Mouse (Mus musculus): ENCODE measurements around the gene Plppr2. TPM values are rescaled to one million over a fixed set of nuclear protein-coding genes. Genes with fewer than 3 reads are reported as not detected.

The Plppr2 gene
- polyA plus RNA-seq, 1 experiment from 2014 or later: 0.70 TPM

DNA sequence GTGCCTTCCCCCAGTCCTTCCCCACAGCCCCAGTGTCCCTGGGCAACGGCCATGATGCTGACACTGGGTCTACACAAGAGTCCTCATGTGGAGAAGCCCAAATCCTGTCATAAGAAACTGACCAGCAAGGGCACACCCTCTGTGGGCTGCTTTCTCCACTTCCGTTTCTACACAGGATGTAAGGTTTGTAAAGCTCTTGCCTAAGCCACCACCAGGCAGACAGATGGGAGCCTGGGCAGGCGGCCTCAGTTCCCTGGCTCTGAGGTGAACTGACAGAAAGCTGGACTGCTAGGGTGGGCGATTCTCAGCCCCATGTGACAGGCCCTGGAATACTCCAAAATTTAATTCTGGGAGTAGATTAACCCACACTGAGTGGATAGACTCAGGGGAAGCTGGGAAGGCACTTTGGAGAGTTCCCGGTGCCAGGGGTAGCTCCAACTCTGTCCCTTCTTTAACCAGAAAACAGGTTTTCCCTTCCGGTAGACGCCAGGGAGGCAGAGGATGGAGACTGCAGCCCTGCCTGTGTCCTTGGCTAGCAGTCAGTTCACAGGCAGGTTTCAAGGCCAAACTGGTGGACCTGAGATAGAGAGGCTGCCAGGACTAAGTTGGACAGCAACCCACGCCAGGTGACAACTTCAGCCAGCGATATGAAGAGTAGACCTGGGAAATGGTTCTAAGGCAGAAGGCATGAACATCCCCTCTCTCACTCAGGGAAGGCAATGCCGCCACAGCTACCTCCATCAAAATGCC lies 27.2 kb upstream of the Plppr2 start:
- peak; percentile 53 for ATAC-seq
- Histone ChIP-seq H3K27me3 (ENCODE audit: insufficient read depth, low read length) (no peaks in the 10 kb centered on the region), H3K9me3 (ENCODE audit: low read length) (no peaks in the 10 kb centered on the region)

DNA sequence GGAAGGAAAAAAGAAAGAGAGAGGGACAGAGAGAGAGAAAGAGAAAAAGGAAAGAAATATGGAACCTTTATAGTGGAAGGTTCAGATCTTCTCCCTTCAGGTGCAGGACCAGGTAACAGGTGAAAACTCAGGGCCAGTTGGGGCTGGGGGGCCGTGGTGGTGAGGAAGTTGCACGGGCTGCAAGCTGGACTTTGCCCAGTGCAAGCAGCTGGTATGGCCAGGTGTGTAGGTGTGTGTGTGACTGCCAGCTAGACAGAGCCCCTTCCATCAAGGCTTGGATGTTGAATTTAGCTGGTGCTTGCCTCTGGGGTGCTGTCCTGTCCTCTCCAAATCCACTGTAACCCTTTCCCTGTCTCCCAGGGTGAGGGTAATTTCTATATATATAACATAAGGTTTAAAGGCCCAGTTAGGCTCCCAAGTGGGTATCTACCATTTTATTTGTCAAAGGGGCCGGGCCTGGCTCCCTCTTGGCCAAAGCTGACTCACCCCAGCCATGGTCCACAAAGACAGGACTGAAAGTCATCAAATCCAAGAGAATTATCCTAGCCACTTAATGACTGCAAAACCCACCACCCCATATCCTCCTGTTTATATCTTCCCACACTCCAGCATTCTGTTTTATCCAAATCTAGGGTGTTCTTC lies 19.9 kb upstream of the Plppr2 start:
- ATAC-seq: no peak
- peak overlapping the region; percentile 74 for H3K9ac ChIP-seq (replicated peaks)
- no peaks in the 10 kb centered on the region for H3K9me3 ChIP-seq (ENCODE audit: low read length)

More for the DNA sequence above, 27.2 kb upstream of the Plppr2 start:
- peaks cover 10% of the 10 kb centered on the region for H3K4me1 ChIP-seq (ENCODE audit: insufficient read depth)
- H3K4me3 ChIP-seq (ENCODE audit: low read depth, low read length): no peak overlapping the region
- H3K27ac ChIP-seq (ENCODE audit: low read depth): peak overlapping the region; percentile 62; the same call in 1 of the 2 replicates
- H3K36me3 ChIP-seq (replicated peaks; ENCODE audit: insufficient read depth, low read length): peaks cover 7% of the 10 kb centered on the region
- no peak overlapping the region for H3K9ac ChIP-seq (replicated peaks)
- no peak for TF ChIP-seq EP300 (IDR thresholded peaks at IDR 0.05; ENCODE audit: low read depth)
- TF ChIP-seq CTCF (IDR thresholded peaks at IDR 0.05; ENCODE audit: low read depth): no peak
- WGBS (ENCODE audit: insufficient replicate concordance): 55% methylated on average over 10 of the region's 10 CpGs
- peak; percentile 48 for DNase-seq
- no peak overlapping the region for H3K4me2 ChIP-seq (ENCODE audit: low read depth, low read length)

DNA sequence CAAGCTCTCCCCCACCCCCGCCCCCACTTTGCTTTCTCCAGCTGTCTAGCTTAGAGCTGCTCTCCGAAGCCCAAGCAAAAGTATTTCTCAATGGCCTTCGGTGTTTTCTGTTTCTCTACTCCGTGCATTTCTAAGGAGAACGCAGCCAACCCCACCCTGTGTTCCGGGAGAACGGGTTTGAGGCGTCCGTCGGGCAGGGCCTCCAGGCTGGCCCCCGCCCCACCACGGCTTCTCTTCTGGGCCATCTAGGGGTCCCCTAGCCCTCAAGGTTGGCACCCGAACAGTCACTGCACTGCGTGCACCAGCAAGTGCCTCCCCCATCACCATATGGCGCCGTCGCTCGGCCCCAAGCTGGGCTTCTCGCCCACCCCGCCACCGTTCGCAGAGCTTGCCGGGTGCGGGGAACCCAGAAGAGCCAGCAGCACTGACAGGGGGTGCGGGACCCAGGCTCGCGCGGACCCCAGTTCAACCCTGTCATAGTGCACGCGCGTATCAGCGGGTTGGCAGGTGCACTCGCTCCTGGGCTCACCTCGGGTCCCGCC lies 19.3 kb upstream of the Plppr2 start:
- peak overlapping the region; percentile 76 for H3K27ac ChIP-seq (ENCODE audit: low read depth)
- H3K4me2 ChIP-seq (ENCODE audit: low read depth, low read length): peak overlapping the region; percentile 96
- H3K9me3 ChIP-seq (ENCODE audit: low read length): no peaks in the 10 kb centered on the region
- 2% methylated on average over 34 of the region's 35 CpGs for WGBS (ENCODE audit: insufficient replicate concordance)
- peak overlapping the region; percentile 74 for H3K9ac ChIP-seq (replicated peaks)
- no peak for DNase-seq
- peak; percentile 33 for ATAC-seq
- peak overlapping the region; percentile 79 for H3K4me3 ChIP-seq (ENCODE audit: low read depth, low read length)
- peaks cover 9% of the 10 kb centered on the region for H3K36me3 ChIP-seq (replicated peaks; ENCODE audit: insufficient read depth, low read length)
- H3K27me3 ChIP-seq (ENCODE audit: insufficient read depth, low read length): no peaks in the 10 kb centered on the region
- no peak for TF ChIP-seq EP300 (IDR thresholded peaks at IDR 0.05; ENCODE audit: low read depth)
- no peak for TF ChIP-seq CTCF (IDR thresholded peaks at IDR 0.05; ENCODE audit: low read depth)
- peaks cover 25% of the 10 kb centered on the region for H3K4me1 ChIP-seq (ENCODE audit: insufficient read depth)

More for the DNA sequence above, 19.9 kb upstream of the Plppr2 start:
- H3K4me3 ChIP-seq (ENCODE audit: low read depth, low read length): peak overlapping the region; percentile 79
- 33% methylated on average over 3 of the region's 3 CpGs for WGBS (ENCODE audit: insufficient replicate concordance)
- peaks cover 25% of the 10 kb centered on the region for H3K4me1 ChIP-seq (ENCODE audit: insufficient read depth)
- DNase-seq: no peak
- TF ChIP-seq EP300 (IDR thresholded peaks at IDR 0.05; ENCODE audit: low read depth) (no peak), CTCF (IDR thresholded peaks at IDR 0.05; ENCODE audit: low read depth) (no peak)
- no peaks in the 10 kb centered on the region for H3K27me3 ChIP-seq (ENCODE audit: insufficient read depth, low read length)
- peak overlapping the region; percentile 96 for H3K4me2 ChIP-seq (ENCODE audit: low read depth, low read length)
- peak overlapping the region; percentile 76; the same call in 1 of the 2 replicates for H3K27ac ChIP-seq (ENCODE audit: low read depth)
- H3K36me3 ChIP-seq (replicated peaks; ENCODE audit: insufficient read depth, low read length): peaks cover 9% of the 10 kb centered on the region

DNA sequence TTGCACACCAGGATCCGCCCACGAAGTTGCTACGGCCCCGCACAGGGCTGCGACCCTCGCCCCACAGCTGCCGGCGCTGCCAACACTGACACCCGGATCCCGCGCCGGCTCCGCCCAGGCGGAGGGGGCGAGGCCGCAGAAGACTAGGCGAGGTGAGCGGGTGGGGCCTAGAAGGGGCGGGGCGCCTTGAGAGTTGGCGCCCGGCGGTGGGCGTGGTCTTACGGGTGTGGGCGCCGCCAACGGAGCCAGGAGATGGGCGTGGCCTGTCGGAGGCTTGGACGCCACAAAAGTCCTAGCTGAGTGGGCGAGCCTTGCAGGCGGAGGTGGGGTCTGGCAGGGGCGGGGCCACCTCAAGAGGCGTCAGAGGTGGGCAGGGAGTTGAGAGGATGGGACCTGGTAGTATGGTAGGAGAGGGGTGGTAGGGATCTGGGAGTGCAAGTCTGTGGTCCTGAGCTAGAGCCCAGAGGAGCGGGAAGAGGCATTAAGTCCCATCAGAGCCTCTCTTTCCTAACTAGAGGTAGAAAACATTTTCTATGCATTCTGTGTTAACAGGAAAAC lies 18.7 kb upstream of the Plppr2 start, which contains the start of gene Rab3d:
Gene Rab3d (minus strand): TSS at position 158 of the 558 bp plus-strand sequence.
- peak; percentile 99 for DNase-seq
- H3K27me3 ChIP-seq (ENCODE audit: insufficient read depth, low read length): no peaks in the 10 kb centered on the region
- peak; percentile 95 for ATAC-seq
- TF ChIP-seq CTCF (IDR thresholded peaks at IDR 0.05; ENCODE audit: low read depth) (no peak), EP300 (IDR thresholded peaks at IDR 0.05; ENCODE audit: low read depth) (no peak)
- H3K27ac ChIP-seq (ENCODE audit: low read depth): peak within 1 kb of the TSS; percentile 76
- peak within 1 kb of the TSS; percentile 79 for H3K4me3 ChIP-seq (ENCODE audit: low read depth, low read length)
- H3K9me3 ChIP-seq (ENCODE audit: low read length): no peaks in the 10 kb centered on the region
- under 1% methylated on average over 34 of the region's 36 CpGs for WGBS (ENCODE audit: insufficient replicate concordance)
- H3K4me2 ChIP-seq (ENCODE audit: low read depth, low read length): peak within 1 kb of the TSS; percentile 96
- peak within 1 kb of the TSS; percentile 74 for H3K9ac ChIP-seq (replicated peaks)
- peaks cover 27% of the 10 kb centered on the region for H3K4me1 ChIP-seq (ENCODE audit: insufficient read depth)
- H3K36me3 ChIP-seq (replicated peaks; ENCODE audit: insufficient read depth, low read length): peaks cover 9% of the 10 kb centered on the region

DNA sequence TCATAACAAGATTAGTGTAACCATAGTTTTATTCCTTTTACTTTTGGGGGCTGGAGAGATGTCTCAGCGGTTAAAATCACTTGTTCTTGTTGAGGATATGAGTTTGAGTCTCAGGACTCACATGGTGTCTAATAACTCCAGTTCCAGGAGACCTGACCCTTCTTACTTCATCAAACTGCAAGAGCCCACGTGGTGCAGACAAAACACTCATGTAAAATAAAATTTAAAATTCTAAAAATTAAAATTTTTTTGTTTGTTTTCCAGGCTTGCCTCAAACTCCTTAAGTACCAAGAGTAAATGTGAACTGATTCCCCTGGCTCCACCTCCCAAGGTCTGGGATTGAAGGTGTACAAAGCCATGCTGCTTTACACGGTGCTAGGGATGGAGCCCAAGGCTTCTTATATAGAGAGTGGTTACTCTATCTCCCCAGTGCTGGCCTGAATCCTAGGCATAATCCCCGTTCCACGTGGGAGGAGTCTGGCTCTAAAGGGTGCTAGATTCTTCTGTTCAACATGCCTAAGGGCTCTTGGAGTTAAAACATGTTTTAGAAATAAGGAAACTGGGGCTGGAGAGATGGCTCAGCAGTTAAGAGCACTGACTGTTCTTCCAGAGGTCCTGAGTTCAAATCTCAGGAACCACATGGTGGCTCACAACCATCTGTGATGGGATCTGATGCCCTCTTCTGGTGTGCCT lies 18.0 kb upstream of the Plppr2 start:
- ATAC-seq: no peak
- no peak for DNase-seq
- H3K27ac ChIP-seq (ENCODE audit: low read depth): no peak overlapping the region
- TF ChIP-seq EP300 (IDR thresholded peaks at IDR 0.05; ENCODE audit: low read depth) (no peak), CTCF (IDR thresholded peaks at IDR 0.05; ENCODE audit: low read depth) (no peak)
- peaks cover 9% of the 10 kb centered on the region for H3K36me3 ChIP-seq (replicated peaks; ENCODE audit: insufficient read depth, low read length)
- peak overlapping the region; percentile 79 for H3K4me3 ChIP-seq (ENCODE audit: low read depth, low read length)
- peak overlapping the region; percentile 28; the same call in 1 of the 2 replicates for H3K9ac ChIP-seq (replicated peaks)
- H3K9me3 ChIP-seq (ENCODE audit: low read length): no peaks in the 10 kb centered on the region
- 26% methylated on average over 5 of the region's 5 CpGs for WGBS (ENCODE audit: insufficient replicate concordance)
- peaks cover 34% of the 10 kb centered on the region for H3K4me1 ChIP-seq (ENCODE audit: insufficient read depth)
- H3K4me2 ChIP-seq (ENCODE audit: low read depth, low read length): peak overlapping the region; percentile 96
- H3K27me3 ChIP-seq (ENCODE audit: insufficient read depth, low read length): no peaks in the 10 kb centered on the region

All from liver, postnatal 0 days (tissue).